Mouse (Mus musculus) frontal cortex, postnatal 14 days (tissue): ENCODE results near the gene Fam120c.

Experiments
- DNase-seq, 2 experiments: peaks; one replicate each; pipeline ENCODE4 v3.0.0; 2022; ENCODE audit warnings: low spot score in 2 of 2

Gene Fam120c

GRCm38 (mm10) chrX:151520458-151521322 lies 176.7 kb downstream of the Fam120c start, which contains the start of gene Phf8:
Gene Phf8, plus strand, starts transcription at chrX:151520672.
- DNase-seq, result peak; percentile 91 to 93
